Mouse (Mus musculus): ENCODE data around the gene Atp6v0e2. TPM values are rescaled to one million over a fixed set of nuclear protein-coding genes. Genes with fewer than 3 reads are reported as not detected.
"Not testable (repeated sequence)": the region's sequence is repeated elsewhere in the genome, so short reads cannot be mapped to it uniquely, and the experiment has no call there.

Gene Atp6v0e2
- total and polyA plus RNA-seq, 2 experiments from 2014 or later, result 447 to 497 TPM

DNA sequence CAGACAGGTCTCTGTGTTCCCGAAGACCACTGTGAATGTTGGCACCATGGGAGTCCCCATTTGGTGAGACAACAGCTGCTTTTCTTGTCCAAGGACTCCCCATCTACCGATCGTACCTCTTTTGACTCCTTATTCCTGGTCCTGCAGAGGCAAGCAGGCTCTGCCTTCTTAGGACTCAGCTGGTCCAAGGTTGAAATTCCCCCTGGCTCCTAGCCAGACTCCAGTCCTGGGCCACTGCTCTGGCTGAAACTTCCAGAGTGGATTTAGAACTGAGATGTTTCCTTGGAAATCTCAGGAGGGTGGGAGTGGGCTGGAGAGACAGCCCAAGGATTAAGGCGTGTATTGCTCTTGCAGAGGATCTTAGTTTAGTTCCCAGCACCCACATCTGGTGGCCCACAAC lies 39.9 kb upstream of the Atp6v0e2 start:
- TF ChIP-seq CTCF (IDR thresholded peaks at IDR 0.05), result no peak
- Histone ChIP-seq H3K9ac (replicated peaks; ENCODE audit: low read length, poor library complexity, severe bottlenecking) (no peak overlapping the region), H3K4me3 (ENCODE audit: low read depth, low read length) (no peak overlapping the region), H3K9me3 (ENCODE audit: low read length) (no peaks in the 10 kb centered on the region), H3K27me3 (ENCODE audit: insufficient read depth, low read length) (no peaks in the 10 kb centered on the region), H3K4me2 (ENCODE audit: low read depth, low read length, poor library complexity, severe bottlenecking) (no peak overlapping the region), H3K36me3 (ENCODE audit: insufficient read depth, low read length) (no peaks in the 10 kb centered on the region), H3K4me1 (ENCODE audit: insufficient read depth, low read length) (no peaks in the 10 kb centered on the region), H3K27ac (ENCODE audit: low read depth, low read length) (no peak overlapping the region)
- WGBS, result 84% methylated on average over 4 of the region's 4 CpGs
- DNase-seq (ENCODE audit: low spot score) (no peak), ATAC-seq (ENCODE audit: low FRiP score) (no peak)

DNA sequence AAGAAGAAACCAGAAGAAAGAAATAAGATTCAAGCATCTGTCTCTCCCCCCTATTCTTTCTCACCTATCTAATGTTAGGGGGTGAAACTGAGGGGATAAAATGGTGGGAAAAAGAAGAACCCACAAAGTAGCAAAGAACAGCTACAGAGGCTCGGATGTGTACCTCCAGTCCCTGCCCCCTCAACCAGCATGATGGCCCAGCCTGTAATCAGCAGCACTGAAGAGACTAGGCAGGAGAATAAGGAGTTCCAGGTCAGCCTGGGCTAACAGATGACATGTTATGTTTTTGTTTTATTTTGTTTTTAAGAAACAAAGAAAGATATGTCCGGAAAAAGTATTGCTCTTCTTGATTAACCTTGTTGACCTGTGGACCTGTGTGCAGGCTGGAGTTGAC lies 33.6 kb upstream of the Atp6v0e2 start:
- DNase-seq (ENCODE audit: low spot score) (no peak), ATAC-seq (ENCODE audit: low FRiP score) (peak; percentile 32; the same call in 1 of the 2 replicates)
- H3K4me2 ChIP-seq (ENCODE audit: low read depth, low read length, poor library complexity, severe bottlenecking), result peak overlapping the region; percentile 74; the same call in 1 of the 2 replicates
- no peaks in the 10 kb centered on the region for H3K9me3 ChIP-seq (ENCODE audit: low read length)
- no peak overlapping the region for H3K27ac ChIP-seq (ENCODE audit: low read depth, low read length)
- H3K27me3 ChIP-seq (ENCODE audit: insufficient read depth, low read length), result no peaks in the 10 kb centered on the region
- WGBS, result 3% methylated on average over 2 of the region's 2 CpGs
- peak overlapping the region; percentile 63 for H3K4me3 ChIP-seq (ENCODE audit: low read depth, low read length)
- TF ChIP-seq CTCF (IDR thresholded peaks at IDR 0.05), result no peak
- no peak overlapping the region for H3K9ac ChIP-seq (replicated peaks; ENCODE audit: low read length, poor library complexity, severe bottlenecking)
- H3K4me1 ChIP-seq (ENCODE audit: insufficient read depth, low read length), result no peaks in the 10 kb centered on the region
- no peaks in the 10 kb centered on the region for H3K36me3 ChIP-seq (ENCODE audit: insufficient read depth, low read length)

DNA sequence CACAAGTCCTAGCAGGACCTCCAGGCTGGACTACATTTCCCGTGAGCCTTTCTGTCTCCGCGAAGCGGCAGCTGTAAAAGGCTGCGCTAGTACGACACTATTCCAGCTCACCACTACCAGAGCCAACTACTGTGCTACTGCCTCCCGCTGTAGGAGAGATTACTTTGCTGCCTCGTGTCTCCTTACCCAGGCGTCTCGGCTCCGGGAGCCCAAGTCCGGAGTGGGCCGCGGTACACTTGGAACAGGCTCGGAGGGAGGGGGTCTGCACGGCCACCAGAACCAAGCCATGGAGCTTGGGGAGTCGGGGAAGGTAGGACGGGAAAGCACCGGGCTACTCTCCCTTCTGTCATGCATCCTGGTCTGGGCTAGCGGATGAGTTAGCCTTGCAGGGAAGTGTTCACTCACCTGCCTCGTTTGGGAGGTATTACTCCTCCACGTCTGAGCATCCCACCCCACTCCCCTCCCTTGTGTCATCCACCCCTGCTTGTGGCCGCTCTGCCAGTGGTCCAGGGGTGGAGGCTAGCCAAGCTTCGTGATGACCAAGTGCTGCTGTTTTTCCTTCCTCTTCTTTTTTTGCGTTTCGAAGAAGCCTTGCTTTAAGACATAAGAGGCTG lies 33.1 kb upstream of the Atp6v0e2 start:
- peak overlapping the region; percentile 63 for H3K4me3 ChIP-seq (ENCODE audit: low read depth, low read length)
- ATAC-seq (ENCODE audit: low FRiP score), result peak; percentile 93
- no peaks in the 10 kb centered on the region for H3K36me3 ChIP-seq (ENCODE audit: insufficient read depth, low read length)
- H3K4me1 ChIP-seq (ENCODE audit: insufficient read depth, low read length), result no peaks in the 10 kb centered on the region
- peak; percentile 94 for DNase-seq (ENCODE audit: low spot score)
- peak overlapping the region; percentile 74 for H3K4me2 ChIP-seq (ENCODE audit: low read depth, low read length, poor library complexity, severe bottlenecking)
- TF ChIP-seq CTCF (IDR thresholded peaks at IDR 0.05), result peak; percentile 51
- no peaks in the 10 kb centered on the region for H3K27me3 ChIP-seq (ENCODE audit: insufficient read depth, low read length)
- under 1% methylated on average over 26 of the region's 26 CpGs for WGBS
- H3K9me3 ChIP-seq (ENCODE audit: low read length), result no peaks in the 10 kb centered on the region
- H3K27ac ChIP-seq (ENCODE audit: low read depth, low read length), result peak overlapping the region; percentile 52
- H3K9ac ChIP-seq (replicated peaks; ENCODE audit: low read length, poor library complexity, severe bottlenecking), result peak overlapping the region; percentile 55

DNA sequence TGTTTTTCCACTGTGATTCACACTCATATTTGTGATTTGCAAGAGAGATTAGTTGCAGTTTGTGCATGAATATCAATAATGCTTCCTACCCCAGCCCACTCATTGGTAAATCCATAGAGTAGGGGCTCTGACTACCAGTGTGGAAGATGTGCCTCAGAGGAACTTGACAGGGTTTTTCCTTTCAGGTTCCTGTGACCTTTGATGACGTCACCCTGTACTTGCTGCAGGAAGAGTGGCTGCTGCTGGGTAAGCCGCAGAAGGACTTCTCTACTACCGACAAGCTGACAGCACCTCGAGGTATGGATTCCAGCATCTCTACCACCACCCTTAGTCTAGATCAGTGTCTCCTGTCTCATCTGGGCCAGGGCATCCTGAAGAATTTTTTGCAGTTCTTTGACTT lies 29.3 kb upstream of the Atp6v0e2 start:
- ATAC-seq (ENCODE audit: low FRiP score), result no peak
- no peaks in the 10 kb centered on the region for H3K4me1 ChIP-seq (ENCODE audit: insufficient read depth, low read length)
- H3K9ac ChIP-seq (replicated peaks; ENCODE audit: low read length, poor library complexity, severe bottlenecking), result no peak overlapping the region
- no peak for TF ChIP-seq CTCF (IDR thresholded peaks at IDR 0.05)
- no peak for DNase-seq (ENCODE audit: low spot score)
- H3K27ac ChIP-seq (ENCODE audit: low read depth, low read length), result no peak overlapping the region
- no peaks in the 10 kb centered on the region for H3K9me3 ChIP-seq (ENCODE audit: low read length)
- no peak overlapping the region for H3K4me2 ChIP-seq (ENCODE audit: low read depth, low read length, poor library complexity, severe bottlenecking)
- H3K4me3 ChIP-seq (ENCODE audit: low read depth, low read length), result no peak overlapping the region
- H3K27me3 ChIP-seq (ENCODE audit: insufficient read depth, low read length), result no peaks in the 10 kb centered on the region
- WGBS, result 78% methylated on average over 4 of the region's 4 CpGs
- H3K36me3 ChIP-seq (ENCODE audit: insufficient read depth, low read length), result peaks cover 17% of the 10 kb centered on the region

DNA sequence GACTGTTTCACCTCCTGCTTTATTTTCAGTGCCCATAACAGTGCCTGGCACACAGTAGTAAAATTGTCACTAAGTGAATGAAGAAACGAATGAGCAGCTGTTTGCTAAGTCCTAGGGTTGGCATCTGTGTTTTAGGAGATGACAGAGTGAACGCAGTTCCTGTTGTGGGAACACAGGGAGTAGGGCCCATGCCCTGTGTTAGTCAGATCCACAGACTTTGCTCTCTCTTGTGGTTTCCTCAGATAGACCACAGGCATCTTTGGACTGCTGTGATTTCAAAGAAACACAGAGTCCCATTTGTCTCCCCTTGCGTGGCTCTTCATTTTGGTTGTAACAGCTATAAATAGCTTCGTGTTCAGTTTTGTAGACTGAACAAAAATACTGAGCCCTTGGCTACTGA lies 27.0 kb upstream of the Atp6v0e2 start:
- DNase-seq (ENCODE audit: low spot score) (no peak), ATAC-seq (ENCODE audit: low FRiP score) (no peak)
- peaks cover 38% of the 10 kb centered on the region for H3K36me3 ChIP-seq (ENCODE audit: insufficient read depth, low read length)
- WGBS, result 75% methylated on average over 4 of the region's 4 CpGs
- H3K9me3 ChIP-seq (ENCODE audit: low read length), result no peaks in the 10 kb centered on the region
- TF ChIP-seq CTCF (IDR thresholded peaks at IDR 0.05), result no peak
- no peaks in the 10 kb centered on the region for H3K4me1 ChIP-seq (ENCODE audit: insufficient read depth, low read length)
- H3K4me2 ChIP-seq (ENCODE audit: low read depth, low read length, poor library complexity, severe bottlenecking), result no peak overlapping the region
- H3K27ac ChIP-seq (ENCODE audit: low read depth, low read length), result no peak overlapping the region
- H3K4me3 ChIP-seq (ENCODE audit: low read depth, low read length), result no peak overlapping the region
- H3K9ac ChIP-seq (replicated peaks; ENCODE audit: low read length, poor library complexity, severe bottlenecking), result no peak overlapping the region
- H3K27me3 ChIP-seq (ENCODE audit: insufficient read depth, low read length), result no peaks in the 10 kb centered on the region

DNA sequence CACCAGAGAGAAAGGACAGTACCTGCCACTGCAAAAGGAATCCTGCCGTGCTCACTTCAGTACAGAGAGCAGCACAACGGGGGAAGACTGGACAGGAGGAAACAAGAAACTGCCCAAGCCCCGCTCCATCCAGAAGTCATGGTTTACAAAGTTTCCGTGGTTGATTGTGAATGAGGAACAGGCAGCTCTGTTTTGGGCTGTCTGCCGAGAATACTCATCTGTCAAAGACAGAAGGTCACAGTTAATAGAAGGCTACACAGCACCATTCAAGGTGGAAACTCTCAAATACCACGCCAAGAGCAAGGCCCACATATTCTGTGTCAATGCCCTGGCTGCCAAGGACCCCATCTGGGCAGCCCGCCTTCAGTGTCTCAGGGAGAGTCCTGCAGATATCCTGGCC lies 25.6 kb upstream of the Atp6v0e2 start:
- Histone ChIP-seq H3K27ac (ENCODE audit: low read depth, low read length) (no peak overlapping the region), H3K27me3 (ENCODE audit: insufficient read depth, low read length) (no peaks in the 10 kb centered on the region), H3K4me2 (ENCODE audit: low read depth, low read length, poor library complexity, severe bottlenecking) (no peak overlapping the region), H3K9ac (replicated peaks; ENCODE audit: low read length, poor library complexity, severe bottlenecking) (no peak overlapping the region), H3K9me3 (ENCODE audit: low read length) (no peaks in the 10 kb centered on the region), H3K36me3 (ENCODE audit: insufficient read depth, low read length) (peaks cover 44% of the 10 kb centered on the region), H3K4me3 (ENCODE audit: low read depth, low read length) (no peak overlapping the region), H3K4me1 (ENCODE audit: insufficient read depth, low read length) (no peaks in the 10 kb centered on the region)
- ATAC-seq (ENCODE audit: low FRiP score) (no peak), DNase-seq (ENCODE audit: low spot score) (no peak)
- no peak for TF ChIP-seq CTCF (IDR thresholded peaks at IDR 0.05)
- 89% methylated on average over 7 of the region's 7 CpGs for WGBS

DNA sequence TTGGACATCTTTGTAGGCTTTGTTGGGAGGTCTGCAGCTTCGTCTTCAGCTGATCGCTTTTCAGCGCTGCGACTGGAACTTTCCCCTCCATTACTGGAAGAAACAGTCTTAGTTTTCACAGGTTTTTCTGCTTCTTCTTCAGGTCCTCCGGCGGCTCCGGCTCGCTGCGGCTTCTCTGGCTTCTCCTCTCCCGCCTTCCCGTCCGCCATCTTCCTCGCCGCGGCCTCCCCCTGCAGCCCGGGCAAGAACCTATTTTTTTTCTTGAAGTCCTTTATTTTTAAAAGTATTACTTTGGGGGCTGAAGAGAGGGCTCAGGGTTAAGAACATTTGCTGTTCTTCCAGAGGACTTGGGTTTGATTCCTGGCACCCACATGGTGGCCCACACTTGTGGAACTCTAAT lies 12.5 kb upstream of the Atp6v0e2 start:
- WGBS, result 98% methylated on average over 12 of the region's 16 CpGs
- not testable (repeated sequence) for DNase-seq (ENCODE audit: low spot score); ATAC-seq (ENCODE audit: low FRiP score)

More for the DNA sequence above, 12.5 kb upstream of the Atp6v0e2 start:
- H3K36me3 ChIP-seq (ENCODE audit: insufficient read depth, low read length), result peaks cover 30% of the 10 kb centered on the region
- not testable (repeated sequence) for H3K4me2 ChIP-seq (ENCODE audit: low read depth, low read length, poor library complexity, severe bottlenecking); H3K4me1 ChIP-seq (ENCODE audit: insufficient read depth, low read length); H3K27ac ChIP-seq (ENCODE audit: low read depth, low read length); H3K4me3 ChIP-seq (ENCODE audit: low read depth, low read length); H3K9ac ChIP-seq (replicated peaks; ENCODE audit: low read length, poor library complexity, severe bottlenecking); H3K9me3 ChIP-seq (ENCODE audit: low read length); H3K27me3 ChIP-seq (ENCODE audit: insufficient read depth, low read length)
